Mouse (Mus musculus): Measurements from ENCODE around the gene Sbno1.

DNA sequence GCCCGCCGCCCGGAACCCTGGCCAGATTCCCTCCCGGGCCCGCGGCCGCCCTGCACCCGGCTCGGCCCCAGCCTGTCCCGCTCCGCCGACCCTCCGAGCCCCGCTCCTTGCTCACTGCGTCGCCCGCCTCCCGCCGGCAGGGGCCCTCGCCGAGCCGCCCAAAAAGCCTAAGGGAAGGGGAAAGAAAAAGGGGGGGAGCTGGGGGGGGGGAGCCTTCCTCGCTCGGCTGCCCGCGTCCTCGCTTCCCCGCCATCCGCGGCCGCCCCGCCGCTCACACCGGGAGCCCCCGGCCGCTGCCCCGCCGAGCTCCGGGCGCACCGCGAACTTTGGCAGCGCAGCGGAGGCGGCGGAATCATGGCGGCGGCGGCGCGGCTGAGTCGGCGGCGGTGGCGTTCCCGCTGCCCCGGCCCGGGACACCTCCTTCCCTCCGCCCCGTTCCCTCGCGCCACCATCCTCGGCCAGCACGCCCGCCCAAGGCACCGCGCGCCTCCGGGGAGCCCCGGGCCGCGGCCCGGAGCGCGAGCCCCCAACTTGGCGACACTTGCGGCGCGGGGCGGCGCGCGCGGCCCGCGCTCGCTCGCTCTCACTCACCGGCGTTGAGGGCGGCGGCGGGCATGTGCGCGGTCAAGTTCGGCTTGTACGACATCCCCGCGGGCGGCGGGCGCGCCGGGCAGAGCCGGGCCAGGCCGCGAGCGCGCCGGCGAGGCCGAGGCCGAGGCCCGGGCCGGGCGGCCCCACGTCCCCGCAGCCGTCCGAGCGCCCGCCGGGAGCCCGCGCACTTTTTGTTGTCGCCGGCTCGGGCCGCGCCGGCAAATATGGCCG, 71.9 kb downstream of the Sbno1 start:
- TF ChIP-seq CTCF (IDR thresholded peaks at IDR 0.05; ENCODE audit: borderline replicate concordance, insufficient read depth, low read depth, low read length) (no peak), POLR2A (IDR thresholded peaks at IDR 0.05; ENCODE audit: borderline replicate concordance, insufficient read depth, low read length) (no peak)

Data from cerebellum, adult 2 months (tissue).